Mouse (Mus musculus): ENCODE measurements around the gene Ccnb1. TPM values are rescaled to one million over a fixed set of nuclear protein-coding genes. Genes with fewer than 3 reads are reported as not detected.

Ccnb1 gene
- polyA plus RNA-seq, 1 experiment from 2014 or later, result 419 TPM

DNA sequence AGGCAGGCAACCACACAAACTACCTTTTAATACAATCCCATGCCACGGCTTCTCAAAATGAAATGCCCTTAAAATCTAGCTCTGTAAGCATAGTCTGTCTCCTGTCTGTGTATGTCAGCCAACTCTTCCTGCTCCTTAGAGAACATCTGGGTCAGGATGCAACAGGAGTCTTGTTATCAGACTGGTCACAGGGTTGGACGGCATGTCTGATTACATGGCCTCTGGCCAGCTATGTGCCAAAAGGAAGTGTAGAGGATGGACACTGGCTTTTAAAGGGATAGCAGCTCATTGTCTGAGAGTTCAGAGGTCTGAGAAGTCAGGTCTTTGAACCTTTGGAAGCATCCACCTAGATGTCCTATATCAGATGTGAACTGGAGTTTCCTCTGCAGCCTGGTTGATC, 31.0 kb downstream of the Ccnb1 start:
- Histone ChIP-seq H3K4me1 (ENCODE audit: control insufficient read depth, insufficient read depth, low read length) (no peaks in the 10 kb centered on the region), H3K27me3 (ENCODE audit: control insufficient read depth, insufficient read depth, low read length) (no peaks in the 10 kb centered on the region), H3K36me3 (replicated peaks; ENCODE audit: control insufficient read depth, insufficient read depth, low read depth, low read length) (peaks cover 2% of the 10 kb centered on the region; the same call in 1 of the 2 replicates), H3K4me3 (ENCODE audit: low read depth, low read length) (no peak overlapping the region), H3K9ac (replicated peaks; ENCODE audit: low read length) (no peak overlapping the region), H3K27ac (replicated peaks; ENCODE audit: low read depth, low read length) (no peak overlapping the region), H3K4me2 (ENCODE audit: low read depth, low read length) (no peak overlapping the region), H3K9me3 (replicated peaks; ENCODE audit: control insufficient read depth, low read length) (no peaks in the 10 kb centered on the region)
- no peak for ATAC-seq (replicated peaks; ENCODE audit: insufficient number of reproducible peaks, low FRiP score, low TSS enrichment, low read depth)
- DNase-seq (ENCODE audit: low spot score), result no peak
- WGBS, result 83% methylated on average over 2 of the region's 2 CpGs

DNA sequence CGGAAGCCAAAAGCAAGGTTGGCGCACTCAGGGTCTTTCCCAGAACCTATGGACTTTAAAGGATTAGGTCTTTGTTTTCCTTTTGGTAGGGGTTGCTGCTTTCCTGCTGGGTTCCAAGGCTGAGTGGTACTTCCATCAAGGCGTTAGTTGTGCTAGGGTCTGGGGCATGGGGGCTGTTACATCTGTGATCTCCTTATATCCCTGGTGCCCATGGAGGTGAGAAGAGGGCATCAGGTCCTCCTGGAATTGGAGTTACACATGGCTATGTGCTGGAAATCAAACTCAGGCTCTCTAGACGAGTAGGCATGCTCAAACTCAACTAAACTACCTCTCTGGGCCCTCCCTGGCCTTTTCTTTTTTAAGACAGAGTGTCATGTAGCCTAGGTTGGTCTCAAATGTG, 32.2 kb downstream of the Ccnb1 start:
- 67% methylated on average over 4 of the region's 4 CpGs for WGBS
- Histone ChIP-seq H3K9ac (replicated peaks; ENCODE audit: low read length) (no peak overlapping the region), H3K4me3 (ENCODE audit: low read depth, low read length) (no peak overlapping the region), H3K36me3 (replicated peaks; ENCODE audit: control insufficient read depth, insufficient read depth, low read depth, low read length) (no peaks in the 10 kb centered on the region), H3K27me3 (ENCODE audit: control insufficient read depth, insufficient read depth, low read length) (no peaks in the 10 kb centered on the region), H3K4me2 (ENCODE audit: low read depth, low read length) (no peak overlapping the region), H3K4me1 (ENCODE audit: control insufficient read depth, insufficient read depth, low read length) (no peaks in the 10 kb centered on the region), H3K9me3 (replicated peaks; ENCODE audit: control insufficient read depth, low read length) (no peaks in the 10 kb centered on the region), H3K27ac (replicated peaks; ENCODE audit: low read depth, low read length) (no peak overlapping the region)
- ATAC-seq (replicated peaks; ENCODE audit: insufficient number of reproducible peaks, low FRiP score, low TSS enrichment, low read depth) (no peak), DNase-seq (ENCODE audit: low spot score) (no peak)

DNA sequence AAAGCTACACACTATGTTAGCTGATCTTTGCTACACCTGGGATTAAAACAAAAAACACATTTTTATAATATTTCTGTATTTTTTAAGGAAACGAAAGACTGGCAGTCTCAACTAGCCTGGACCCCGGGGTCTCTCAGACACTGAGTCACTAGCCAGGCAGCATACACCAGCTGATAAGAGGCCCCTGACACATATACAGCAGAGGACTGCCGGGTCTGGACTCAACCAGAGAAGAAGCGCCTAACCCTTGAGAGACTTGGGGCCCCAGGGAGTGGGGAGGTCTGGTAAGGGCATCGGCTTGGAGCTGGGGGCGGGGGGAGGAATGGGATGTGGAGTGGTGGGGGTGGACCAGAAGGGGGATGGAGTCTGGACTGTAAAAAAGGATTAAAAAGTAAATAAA, 33.4 kb downstream of the Ccnb1 start:
- Histone ChIP-seq H3K9me3 (replicated peaks; ENCODE audit: control insufficient read depth, low read length) (no peaks in the 10 kb centered on the region), H3K27ac (replicated peaks; ENCODE audit: low read depth, low read length) (no peak overlapping the region), H3K4me1 (ENCODE audit: control insufficient read depth, insufficient read depth, low read length) (no peaks in the 10 kb centered on the region), H3K4me3 (ENCODE audit: low read depth, low read length) (no peak overlapping the region), H3K27me3 (ENCODE audit: control insufficient read depth, insufficient read depth, low read length) (no peaks in the 10 kb centered on the region), H3K9ac (replicated peaks; ENCODE audit: low read length) (no peak overlapping the region), H3K36me3 (replicated peaks; ENCODE audit: control insufficient read depth, insufficient read depth, low read depth, low read length) (no peaks in the 10 kb centered on the region), H3K4me2 (ENCODE audit: low read depth, low read length) (no peak overlapping the region)
- DNase-seq (ENCODE audit: low spot score) (no peak), ATAC-seq (replicated peaks; ENCODE audit: insufficient number of reproducible peaks, low FRiP score, low TSS enrichment, low read depth) (no peak)
- WGBS, result 77% methylated on average over 6 of the region's 6 CpGs

DNA sequence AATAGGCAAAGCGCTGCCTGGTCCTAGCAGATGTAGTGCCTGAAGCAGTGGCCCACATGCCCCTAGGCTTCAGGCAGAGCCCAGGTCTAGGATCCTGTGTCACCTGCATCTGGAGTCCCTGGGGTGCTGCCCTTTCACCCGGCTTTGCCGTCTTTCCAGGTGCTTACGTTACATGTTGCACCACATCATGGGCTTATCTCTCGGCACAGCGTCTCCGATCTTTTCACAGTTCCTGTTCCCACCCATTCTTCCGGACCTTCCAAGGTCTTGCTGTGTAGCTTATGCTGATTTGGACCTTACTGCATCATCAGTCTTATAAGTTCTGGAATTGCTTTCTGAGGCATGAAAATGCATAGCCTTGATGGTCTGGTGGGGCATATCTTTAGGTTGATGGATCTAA, 33.8 kb downstream of the Ccnb1 start:
- H3K9me3 ChIP-seq (replicated peaks; ENCODE audit: control insufficient read depth, low read length), result no peaks in the 10 kb centered on the region
- H3K4me1 ChIP-seq (ENCODE audit: control insufficient read depth, insufficient read depth, low read length), result no peaks in the 10 kb centered on the region

GRCm38 (mm10) chr13:100751402-100751801, 35.0 kb downstream of the Ccnb1 start:
- H3K36me3 ChIP-seq (replicated peaks; ENCODE audit: control insufficient read depth, insufficient read depth, low read depth, low read length), result no peaks in the 10 kb centered on the region
- H3K4me3 ChIP-seq (ENCODE audit: low read depth, low read length), result no peak overlapping the region
- no peaks in the 10 kb centered on the region for H3K27me3 ChIP-seq (ENCODE audit: control insufficient read depth, insufficient read depth, low read length)
- WGBS, result 84% methylated on average over 3 of the region's 3 CpGs
- no peak overlapping the region for H3K4me2 ChIP-seq (ENCODE audit: low read depth, low read length)
- no peak overlapping the region for H3K27ac ChIP-seq (replicated peaks; ENCODE audit: low read depth, low read length)
- no peak overlapping the region for H3K9ac ChIP-seq (replicated peaks; ENCODE audit: low read length)
- ATAC-seq (replicated peaks; ENCODE audit: insufficient number of reproducible peaks, low FRiP score, low TSS enrichment, low read depth) (no peak), DNase-seq (ENCODE audit: low spot score) (no peak)
- H3K9me3 ChIP-seq (replicated peaks; ENCODE audit: control insufficient read depth, low read length), result no peaks in the 10 kb centered on the region
- no peaks in the 10 kb centered on the region for H3K4me1 ChIP-seq (ENCODE audit: control insufficient read depth, insufficient read depth, low read length)

More for the DNA sequence above, 33.8 kb downstream of the Ccnb1 start:
- no peak overlapping the region for H3K27ac ChIP-seq (replicated peaks; ENCODE audit: low read depth, low read length)
- no peak for ATAC-seq (replicated peaks; ENCODE audit: insufficient number of reproducible peaks, low FRiP score, low TSS enrichment, low read depth)
- no peaks in the 10 kb centered on the region for H3K36me3 ChIP-seq (replicated peaks; ENCODE audit: control insufficient read depth, insufficient read depth, low read depth, low read length)
- no peaks in the 10 kb centered on the region for H3K27me3 ChIP-seq (ENCODE audit: control insufficient read depth, insufficient read depth, low read length)
- H3K9ac ChIP-seq (replicated peaks; ENCODE audit: low read length), result no peak overlapping the region
- H3K4me3 ChIP-seq (ENCODE audit: low read depth, low read length), result no peak overlapping the region
- no peak for DNase-seq (ENCODE audit: low spot score)
- no peak overlapping the region for H3K4me2 ChIP-seq (ENCODE audit: low read depth, low read length)
- WGBS, result 87% methylated on average over 8 of the region's 8 CpGs

GRCm38 (mm10) chr13:100750799-100751198, 35.6 kb downstream of the Ccnb1 start:
- H3K9me3 ChIP-seq (replicated peaks; ENCODE audit: control insufficient read depth, low read length), result no peaks in the 10 kb centered on the region

GRCm38 (mm10) chr13:100748638-100749037, 37.7 kb downstream of the Ccnb1 start:
- ATAC-seq (replicated peaks; ENCODE audit: insufficient number of reproducible peaks, low FRiP score, low TSS enrichment, low read depth), result no peak
- 39% methylated on average over 8 of the region's 8 CpGs for WGBS

More at GRCm38 (mm10) chr13:100750799-100751198, 35.6 kb downstream of the Ccnb1 start:
- H3K9ac ChIP-seq (replicated peaks; ENCODE audit: low read length), result no peak overlapping the region
- H3K4me2 ChIP-seq (ENCODE audit: low read depth, low read length), result no peak overlapping the region
- ATAC-seq (replicated peaks; ENCODE audit: insufficient number of reproducible peaks, low FRiP score, low TSS enrichment, low read depth) (no peak), DNase-seq (ENCODE audit: low spot score) (no peak)
- no peak overlapping the region for H3K27ac ChIP-seq (replicated peaks; ENCODE audit: low read depth, low read length)
- H3K4me1 ChIP-seq (ENCODE audit: control insufficient read depth, insufficient read depth, low read length), result no peaks in the 10 kb centered on the region
- H3K27me3 ChIP-seq (ENCODE audit: control insufficient read depth, insufficient read depth, low read length), result no peaks in the 10 kb centered on the region
- no peaks in the 10 kb centered on the region for H3K36me3 ChIP-seq (replicated peaks; ENCODE audit: control insufficient read depth, insufficient read depth, low read depth, low read length)
- H3K4me3 ChIP-seq (ENCODE audit: low read depth, low read length), result no peak overlapping the region
- 86% methylated on average over 5 of the region's 5 CpGs for WGBS

DNA sequence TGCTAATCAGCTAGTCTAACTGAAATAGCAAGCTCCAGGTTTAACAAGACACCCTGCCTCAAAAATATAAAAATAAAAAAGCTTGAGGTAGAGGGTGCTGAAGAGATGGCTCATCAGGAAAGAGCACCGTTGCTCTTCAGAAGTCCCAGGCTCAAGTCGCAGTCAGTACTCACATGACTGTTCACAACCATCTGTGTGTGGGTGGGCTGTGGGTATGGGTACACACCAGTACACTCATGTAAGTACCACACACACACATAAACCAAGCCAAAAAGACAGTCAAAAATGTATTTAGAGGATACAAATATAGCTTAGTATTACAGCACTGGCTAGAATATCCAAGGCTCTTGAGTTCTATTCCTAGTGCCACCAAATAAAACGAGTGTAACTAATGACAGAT, 40.3 kb downstream of the Ccnb1 start:
- Histone ChIP-seq H3K4me2 (ENCODE audit: low read depth, low read length) (no peak overlapping the region), H3K9ac (replicated peaks; ENCODE audit: low read length) (no peak overlapping the region), H3K27ac (replicated peaks; ENCODE audit: low read depth, low read length) (no peak overlapping the region), H3K36me3 (replicated peaks; ENCODE audit: control insufficient read depth, insufficient read depth, low read depth, low read length) (no peaks in the 10 kb centered on the region), H3K27me3 (ENCODE audit: control insufficient read depth, insufficient read depth, low read length) (no peaks in the 10 kb centered on the region), H3K4me3 (ENCODE audit: low read depth, low read length) (no peak overlapping the region), H3K9me3 (replicated peaks; ENCODE audit: control insufficient read depth, low read length) (no peaks in the 10 kb centered on the region), H3K4me1 (ENCODE audit: control insufficient read depth, insufficient read depth, low read length) (0 out of 2 replicates have a peak, but pooled peaks cover 2% of the 10 kb centered on the region)
- ATAC-seq (replicated peaks; ENCODE audit: insufficient number of reproducible peaks, low FRiP score, low TSS enrichment, low read depth) (no peak), DNase-seq (ENCODE audit: low spot score) (no peak)
- WGBS, result 87% methylated on average over 3 of the region's 3 CpGs

More at GRCm38 (mm10) chr13:100748638-100749037, 37.7 kb downstream of the Ccnb1 start:
- Histone ChIP-seq H3K4me2 (ENCODE audit: low read depth, low read length) (no peak overlapping the region), H3K27me3 (ENCODE audit: control insufficient read depth, insufficient read depth, low read length) (no peaks in the 10 kb centered on the region), H3K4me3 (ENCODE audit: low read depth, low read length) (no peak overlapping the region), H3K9me3 (replicated peaks; ENCODE audit: control insufficient read depth, low read length) (no peaks in the 10 kb centered on the region), H3K4me1 (ENCODE audit: control insufficient read depth, insufficient read depth, low read length) (no peaks in the 10 kb centered on the region), H3K9ac (replicated peaks; ENCODE audit: low read length) (no peak overlapping the region), H3K27ac (replicated peaks; ENCODE audit: low read depth, low read length) (no peak overlapping the region), H3K36me3 (replicated peaks; ENCODE audit: control insufficient read depth, insufficient read depth, low read depth, low read length) (no peaks in the 10 kb centered on the region)
- no peak for DNase-seq (ENCODE audit: low spot score)
